Mouse (Mus musculus): ENCODE data around the gene Olfr790. TPM values are rescaled to one million over a fixed set of nuclear protein-coding genes. Genes with fewer than 3 reads are reported as not detected.

Olfr790 gene
- total RNA-seq (2015; ENCODE audit: low replicate concordance), result not detected in 2 replicates
- total RNA-seq (2017; ENCODE audit: low replicate concordance), result not detected in 2 replicates

- no peak for ATAC-seq (replicated peaks; ENCODE audit: low FRiP score, poor library complexity, severe bottlenecking)
These were observed at the start of gene Olfr790 for GRCm38 (mm10) chr10:129498192-129498591. Olfr790 (plus strand) TSS chr10:129498492.

DNA sequence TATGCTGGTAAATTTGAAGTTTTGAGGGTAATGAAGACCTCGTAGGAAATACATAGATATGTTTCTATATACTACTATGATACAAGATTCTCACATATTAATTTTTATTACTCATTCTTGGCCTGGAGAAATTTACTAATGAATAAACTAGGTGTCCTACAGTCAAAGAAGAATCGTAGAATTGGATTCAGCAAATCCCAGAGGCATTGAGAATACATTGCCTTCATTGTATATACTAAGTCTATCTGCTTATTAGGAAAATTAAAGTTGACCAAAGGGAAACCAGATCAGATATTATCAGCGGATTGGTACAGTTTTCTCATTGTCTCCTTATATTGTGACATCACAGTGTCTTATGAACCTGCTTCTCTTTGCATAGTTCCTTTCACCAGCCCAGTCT, 36.7 kb upstream of the Olfr790 start, which contains the start of gene Olfr787:
Gene Olfr787, plus strand, starts transcription at position 301 of the 400 bp plus-strand sequence.
- no peak for ATAC-seq (replicated peaks; ENCODE audit: low FRiP score, poor library complexity, severe bottlenecking)

GRCm38 (mm10) chr10:129470698-129471097, 27.6 kb upstream of the Olfr790 start, which contains the start of gene Olfr788:
Olfr788 (plus strand) TSS chr10:129470998.
- no peak for ATAC-seq (replicated peaks; ENCODE audit: low FRiP score, poor library complexity, severe bottlenecking)

GRCm38 (mm10) chr10:129473256-129473655, 25.0 kb upstream of the Olfr790 start:
- no peak for ATAC-seq (replicated peaks; ENCODE audit: low FRiP score, poor library complexity, severe bottlenecking)

- ATAC-seq (replicated peaks; ENCODE audit: low FRiP score, poor library complexity, severe bottlenecking), result no peak
These were observed 24.6 kb upstream of the Olfr790 start for GRCm38 (mm10) chr10:129473723-129474122.

GRCm38 (mm10) chr10:129484452-129484851, 13.8 kb upstream of the Olfr790 start, which contains the start of gene Olfr789:
Olfr789 (plus strand) TSS chr10:129484752.
- no peak for ATAC-seq (replicated peaks; ENCODE audit: low FRiP score, poor library complexity, severe bottlenecking)

GRCm38 (mm10) chr10:129490101-129490500, 8.2 kb upstream of the Olfr790 start:
- no peak for ATAC-seq (replicated peaks; ENCODE audit: low FRiP score, poor library complexity, severe bottlenecking)

- ATAC-seq (replicated peaks; ENCODE audit: low FRiP score, poor library complexity, severe bottlenecking), result no peak
These were observed 23.2 kb downstream of the Olfr790 start, which contains the start of gene Olfr791 for GRCm38 (mm10) chr10:129521492-129521891. Olfr791 (plus strand) TSS chr10:129521792.

- ATAC-seq (replicated peaks; ENCODE audit: low FRiP score, poor library complexity, severe bottlenecking), result no peak
These were observed 40.6 kb downstream of the Olfr790 start, which contains the start of gene Olfr792 for GRCm38 (mm10) chr10:129538862-129539261. Olfr792 (plus strand) TSS chr10:129539162.

- ATAC-seq (replicated peaks; ENCODE audit: low FRiP score, poor library complexity, severe bottlenecking), result no peak
These were observed 51.1 kb downstream of the Olfr790 start for GRCm38 (mm10) chr10:129549354-129549753.

Other genes starting within 250 kb of the Olfr790 start
- gene Olfr776, start 239.4 kb upstream of the Olfr790 start, total RNA-seq (2015; ENCODE audit: low replicate concordance), result not detected in 2 replicates
- not detected in 2 replicates for gene Olfr776, start 239.4 kb upstream of the Olfr790 start, total RNA-seq (2017; ENCODE audit: low replicate concordance)
- not detected in 2 replicates for gene Olfr777, start 227.0 kb upstream of the Olfr790 start, total RNA-seq (2015; ENCODE audit: low replicate concordance)
- gene Olfr777, start 227.0 kb upstream of the Olfr790 start, total RNA-seq (2017; ENCODE audit: low replicate concordance), result 0.14 TPM in 1 of 2 replicates, not detected in the other
- gene Olfr780, start 180.4 kb upstream of the Olfr790 start, total RNA-seq (2015; ENCODE audit: low replicate concordance), result not detected in 2 replicates
- gene Olfr780, start 180.4 kb upstream of the Olfr790 start, total RNA-seq (2017; ENCODE audit: low replicate concordance), result 0.42 TPM in 1 of 2 replicates, not detected in the other
- not detected in 2 replicates for gene Olfr781, start 169.6 kb upstream of the Olfr790 start, total RNA-seq (2015; ENCODE audit: low replicate concordance)
- gene Olfr781, start 169.6 kb upstream of the Olfr790 start, total RNA-seq (2017; ENCODE audit: low replicate concordance), result not detected in 2 replicates
- gene Olfr782, start 149.6 kb upstream of the Olfr790 start, total RNA-seq (2015; ENCODE audit: low replicate concordance), result not detected in 2 replicates
- gene Olfr782, start 149.6 kb upstream of the Olfr790 start, total RNA-seq (2017; ENCODE audit: low replicate concordance), result not detected in 2 replicates
- gene Olfr784, start 114.4 kb upstream of the Olfr790 start, total RNA-seq (2015; ENCODE audit: low replicate concordance), result 0.19 and 0.21 TPM in 2 replicates
- 0.14 TPM in 1 of 2 replicates, not detected in the other for gene Olfr784, start 114.4 kb upstream of the Olfr790 start, total RNA-seq (2017; ENCODE audit: low replicate concordance)
- not detected in 2 replicates for gene Olfr785, start 93.1 kb upstream of the Olfr790 start, total RNA-seq (2015; ENCODE audit: low replicate concordance)
- not detected in 2 replicates for gene Olfr785, start 93.1 kb upstream of the Olfr790 start, total RNA-seq (2017; ENCODE audit: low replicate concordance)
- not detected in 2 replicates for gene Olfr786, start 71.2 kb upstream of the Olfr790 start, total RNA-seq (2015; ENCODE audit: low replicate concordance)
- not detected in 2 replicates for gene Olfr786, start 71.2 kb upstream of the Olfr790 start, total RNA-seq (2017; ENCODE audit: low replicate concordance)
- 0.77 TPM in 1 of 2 replicates, not detected in the other for gene Olfr787, start 36.6 kb upstream of the Olfr790 start, total RNA-seq (2015; ENCODE audit: low replicate concordance)
- gene Olfr787, start 36.6 kb upstream of the Olfr790 start, total RNA-seq (2017; ENCODE audit: low replicate concordance), result not detected in 2 replicates
- not detected in 2 replicates for gene Olfr788, start 27.5 kb upstream of the Olfr790 start, total RNA-seq (2015; ENCODE audit: low replicate concordance)
- not detected in 2 replicates for gene Olfr788, start 27.5 kb upstream of the Olfr790 start, total RNA-seq (2017; ENCODE audit: low replicate concordance)
- not detected in 2 replicates for gene Olfr789, start 13.7 kb upstream of the Olfr790 start, total RNA-seq (2015; ENCODE audit: low replicate concordance)
- gene Olfr789, start 13.7 kb upstream of the Olfr790 start, total RNA-seq (2017; ENCODE audit: low replicate concordance), result not detected in 2 replicates
- not detected in 2 replicates for gene Olfr791, start 23.3 kb downstream of the Olfr790 start, total RNA-seq (2015; ENCODE audit: low replicate concordance)
- not detected in 2 replicates for gene Olfr791, start 23.3 kb downstream of the Olfr790 start, total RNA-seq (2017; ENCODE audit: low replicate concordance)
- gene Olfr792, start 40.7 kb downstream of the Olfr790 start, total RNA-seq (2015; ENCODE audit: low replicate concordance), result not detected in 2 replicates
- not detected in 2 replicates for gene Olfr792, start 40.7 kb downstream of the Olfr790 start, total RNA-seq (2017; ENCODE audit: low replicate concordance)
- gene Olfr794, start 69.2 kb downstream of the Olfr790 start, total RNA-seq (2015; ENCODE audit: low replicate concordance), result not detected in 2 replicates
- not detected in 2 replicates for gene Olfr794, start 69.2 kb downstream of the Olfr790 start, total RNA-seq (2017; ENCODE audit: low replicate concordance)
- gene Olfr796, start 114.1 kb downstream of the Olfr790 start, total RNA-seq (2015; ENCODE audit: low replicate concordance), result not detected in 2 replicates
- gene Olfr796, start 114.1 kb downstream of the Olfr790 start, total RNA-seq (2017; ENCODE audit: low replicate concordance), result not detected in 2 replicates
- gene Olfr798, start 129.4 kb downstream of the Olfr790 start, total RNA-seq (2015; ENCODE audit: low replicate concordance), result not detected in 2 replicates
- not detected in 2 replicates for gene Olfr798, start 129.4 kb downstream of the Olfr790 start, total RNA-seq (2017; ENCODE audit: low replicate concordance)
- gene Olfr799, start 139.0 kb downstream of the Olfr790 start, total RNA-seq (2015; ENCODE audit: low replicate concordance), result not detected in 2 replicates
- not detected in 2 replicates for gene Olfr799, start 139.0 kb downstream of the Olfr790 start, total RNA-seq (2017; ENCODE audit: low replicate concordance)
- not detected in 2 replicates for gene Olfr800, start 159.2 kb downstream of the Olfr790 start, total RNA-seq (2015; ENCODE audit: low replicate concordance)
- not detected in 2 replicates for gene Olfr800, start 159.2 kb downstream of the Olfr790 start, total RNA-seq (2017; ENCODE audit: low replicate concordance)
- gene Olfr801, start 175.4 kb downstream of the Olfr790 start, total RNA-seq (2015; ENCODE audit: low replicate concordance), result not detected in 2 replicates
- gene Olfr801, start 175.4 kb downstream of the Olfr790 start, total RNA-seq (2017; ENCODE audit: low replicate concordance), result not detected in 2 replicates
- not detected in 2 replicates for gene Olfr802, start 189.7 kb downstream of the Olfr790 start, total RNA-seq (2015; ENCODE audit: low replicate concordance)
- 0.14 TPM in 1 of 2 replicates, not detected in the other for gene Olfr802, start 189.7 kb downstream of the Olfr790 start, total RNA-seq (2017; ENCODE audit: low replicate concordance)
- gene Olfr803, start 195.8 kb downstream of the Olfr790 start, total RNA-seq (2015; ENCODE audit: low replicate concordance), result not detected in 2 replicates
- not detected in 2 replicates for gene Olfr803, start 195.8 kb downstream of the Olfr790 start, total RNA-seq (2017; ENCODE audit: low replicate concordance)
- gene Olfr804, start 204.7 kb downstream of the Olfr790 start, total RNA-seq (2015; ENCODE audit: low replicate concordance), result not detected in 2 replicates
- gene Olfr804, start 204.7 kb downstream of the Olfr790 start, total RNA-seq (2017; ENCODE audit: low replicate concordance), result 0.28 TPM in 1 of 2 replicates, not detected in the other
- gene Olfr805, start 230.9 kb downstream of the Olfr790 start, total RNA-seq (2015; ENCODE audit: low replicate concordance), result not detected in 2 replicates
- gene Olfr805, start 230.9 kb downstream of the Olfr790 start, total RNA-seq (2017; ENCODE audit: low replicate concordance), result not detected in 2 replicates
- not detected in 2 replicates for gene Olfr806, start 243.4 kb downstream of the Olfr790 start, total RNA-seq (2015; ENCODE audit: low replicate concordance)
- gene Olfr806, start 243.4 kb downstream of the Olfr790 start, total RNA-seq (2017; ENCODE audit: low replicate concordance), result 0.56 TPM in 1 of 2 replicates, not detected in the other